In genomic region chr4:59625998-59626910, GRCm38 (mm10) we compare ENCODE assay signal across 7 mouse cellular contexts. TPM values are rescaled to one million over a fixed set of nuclear protein-coding genes. Genes with fewer than 3 reads are reported as not detected.
DNase-seq lines count a peak whose midpoint lies in the region; ATAC-seq and TF ChIP-seq lines count a peak whose summit lies in the region.

Gene E130308A19Rik (plus strand): TSS chr4:59626211.

- TF ChIP-seq POLR2A in small intestine, adult 2 months (IDR thresholded peaks at IDR 0.05; ENCODE audit: low read depth, low read length), result peak; percentile 48; the same call in 1 of the 2 replicates

- under 1% methylated on average over 99 of the region's 120 CpGs for WGBS in limb, embryonic 11.5 days
- WGBS in midbrain, embryonic 13.5 days, result under 1% methylated on average over 79 of the region's 120 CpGs
- WGBS in small intestine, adult 2 months, result 1% methylated on average over 115 of the region's 120 CpGs

- peaks cover 5% of the 10 kb centered on the region for H3K4me1 ChIP-seq in limb, embryonic 11.5 days (ENCODE audit: control insufficient read depth, insufficient read depth, low read length)
- H3K4me1 ChIP-seq in midbrain, embryonic 13.5 days (replicated peaks), result peaks cover 41% of the 10 kb centered on the region
- no peaks in the 10 kb centered on the region for H3K4me1 ChIP-seq in small intestine, adult 2 months (ENCODE audit: control insufficient read depth, insufficient read depth, insufficient read length, low read length)

- peak within 1 kb of the TSS; percentile 70 for H3K4me2 ChIP-seq in limb, embryonic 11.5 days (ENCODE audit: low read depth, severe bottlenecking)
- H3K4me2 ChIP-seq in midbrain, embryonic 13.5 days (replicated peaks), result peak within 1 kb of the TSS; percentile 75

- no peaks in the 10 kb centered on the region for H3K27me3 ChIP-seq in limb, embryonic 11.5 days (ENCODE audit: control insufficient read depth, insufficient read depth, low read length)
- H3K27me3 ChIP-seq in midbrain, embryonic 13.5 days, result no peaks in the 10 kb centered on the region
- no peaks in the 10 kb centered on the region for H3K27me3 ChIP-seq in small intestine, adult 2 months (ENCODE audit: control insufficient read depth, insufficient read depth, low read length)

- peak within 1 kb of the TSS; percentile 89 for H3K4me3 ChIP-seq in limb, embryonic 11.5 days (ENCODE audit: low read depth, low read length)
- peak within 1 kb of the TSS; percentile 93 for H3K4me3 ChIP-seq in midbrain, embryonic 13.5 days (replicated peaks)
- peak within 1 kb of the TSS; percentile 95 for H3K4me3 ChIP-seq in small intestine, adult 2 months (ENCODE audit: low read depth, low read length)

- DNase-seq in adrenal gland, adult 8-10 months, result peak; percentile 62
- peak; percentile 85 for DNase-seq in embryo, embryonic 9.5 days (ENCODE audit: extremely low spot score)
- peak; percentile 79 for DNase-seq in kidney, adult 11 months
- peak; percentile 85 for DNase-seq in limb, embryonic 11.5 days (ENCODE audit: low spot score)

- H3K9me3 ChIP-seq in limb, embryonic 11.5 days (ENCODE audit: control insufficient read depth, low read length), result no peaks in the 10 kb centered on the region
- no peaks in the 10 kb centered on the region for H3K9me3 ChIP-seq in midbrain, embryonic 13.5 days

- H3K9ac ChIP-seq in limb, embryonic 11.5 days (ENCODE audit: low read length), result peak within 1 kb of the TSS; percentile 79
- H3K9ac ChIP-seq in midbrain, embryonic 13.5 days (replicated peaks), result peak within 1 kb of the TSS; percentile 96

- peak; percentile 97 for ATAC-seq in granulocyte monocyte progenitor cell, adult 5-6 weeks (replicated peaks; ENCODE audit: poor library complexity, severe bottlenecking)
- ATAC-seq in limb, embryonic 11.5 days (ENCODE audit: insufficient number of reproducible peaks, low FRiP score, low TSS enrichment, low read depth), result peak; percentile 93
- ATAC-seq in midbrain, embryonic 13.5 days, result peak; percentile 96

- H3K36me3 ChIP-seq in limb, embryonic 11.5 days (ENCODE audit: control insufficient read depth, insufficient read depth, low read length), result no peaks in the 10 kb centered on the region
- H3K36me3 ChIP-seq in midbrain, embryonic 13.5 days, result no peaks in the 10 kb centered on the region; the same call in 1 of the 2 replicates
- no peaks in the 10 kb centered on the region for H3K36me3 ChIP-seq in small intestine, adult 2 months (ENCODE audit: control insufficient read depth, insufficient read depth, low read length)

- H3K27ac ChIP-seq in limb, embryonic 11.5 days (replicated peaks; ENCODE audit: low read depth, low read length), result peak within 1 kb of the TSS; percentile 83
- peak within 1 kb of the TSS; percentile 95 for H3K27ac ChIP-seq in midbrain, embryonic 13.5 days
- H3K27ac ChIP-seq in small intestine, adult 2 months (ENCODE audit: insufficient read depth, low read depth, low read length), result peak within 1 kb of the TSS; percentile 14

- TF ChIP-seq CTCF in small intestine, adult 2 months (IDR thresholded peaks at IDR 0.05; ENCODE audit: extremely low read depth, insufficient read length, insufficient replicate concordance, low read depth, low read length), result no peak

RNA-seq across cellular contexts. Expression of gene E130308A19Rik, which starts in this region (rescaled TPM):
- total RNA-seq in adrenal gland, adult 8-10 months (2022), result 10 to 100 TPM; 15.8 to 21.1 (median 18.8) TPM
- 6.6 and 10.5 TPM in 2 replicates for total RNA-seq in granulocyte monocyte progenitor cell, adult 5-6 weeks (2014; fragmentation: Nextera tagmentation)
- 2.2 and 6.1 TPM in 2 replicates for total RNA-seq in granulocyte monocyte progenitor cell, adult 5-6 weeks (2017)
- polyA plus RNA-seq in limb, embryonic 11.5 days (2014; fragmentation: Nextera tagmentation; extraction: Ambion mirVana), result 35.6 and 40.1 TPM in 2 replicates
- polyA plus RNA-seq in midbrain, embryonic 13.5 days (2015; fragmentation: Nextera tagmentation; extraction: Ambion mirVana), result 58.4 and 62.6 TPM in 2 replicates
- 1.6 and 4.3 TPM in 2 replicates for polyA plus RNA-seq in small intestine, adult 2 months (2012; rRNA removed)

Comparison
In these comparisons a context has a peak if more than half of its experiments do, and no peak if none do; other contexts are left out.
1. Peak in every context shown above with its lines: DNase-seq, ATAC-seq, H3K4me3 ChIP-seq and H3K27ac ChIP-seq.
2. H3K27ac ChIP-seq: peak in every context shown above with its lines; median percentile 95 in midbrain, embryonic 13.5 days; 83 in limb, embryonic 11.5 days; 14 in small intestine, adult 2 months.